Mouse (Mus musculus): ENCODE measurements around the gene Bricd5.

GRCm38 (mm10) chr17:24494627-24495335 is 21.1 kb downstream of the Bricd5 start:
- peak; percentile 61 for TF ChIP-seq CTCF (IDR thresholded peaks at IDR 0.05; ENCODE audit: low read depth)
- no peak for TF ChIP-seq EP300 (IDR thresholded peaks at IDR 0.05; ENCODE audit: low read depth)
